38 mouse cellular contexts compared by ENCODE assay signal in the genomic region with DNA sequence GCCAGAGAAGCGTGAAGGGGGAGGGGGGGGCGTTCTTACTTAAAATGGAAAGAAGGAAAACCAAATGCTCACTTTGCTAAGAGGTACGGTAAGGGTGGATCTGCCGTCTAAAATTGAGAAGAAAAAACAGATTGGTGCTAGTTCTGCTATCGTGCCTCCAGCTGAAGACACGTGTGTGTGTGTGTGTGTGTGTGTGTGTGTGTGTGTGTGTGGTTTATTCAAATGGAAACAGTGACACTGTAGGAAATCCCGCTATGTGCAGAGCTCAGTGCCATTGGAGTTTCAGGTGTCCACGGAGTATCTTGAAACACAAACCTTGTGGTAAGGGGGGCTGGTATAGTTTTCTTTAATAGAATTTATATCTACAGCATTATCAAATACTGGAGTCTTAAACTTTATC. TPM values are rescaled to one million over a fixed set of nuclear protein-coding genes. Genes with fewer than 3 reads are reported as not detected.
"Had no signal": no experiment of that assay in that cellular context is flagged by ENCODE, and none has a peak within 500 bp of the region (broad histone marks: within the 10 kb centered on the region; RNA-seq: fewer than 3 reads in every experiment).

No protein-coding gene starts in this region.

- H3K27ac ChIP-seq: limb, embryonic 10.5 days; limb, embryonic 12.5 days; limb, embryonic 13.5 days; limb, embryonic 15.5 days; liver, embryonic 12.5 days; liver, embryonic 13.5 days; liver, embryonic 14.5 days; liver, embryonic 15.5 days; lung, embryonic 15.5 days; macrophage; midbrain, embryonic 10.5 days; midbrain, embryonic 12.5 days; midbrain, embryonic 13.5 days; midbrain, embryonic 15.5 days; neural tube, embryonic 12.5 days had no signal

- H3K4me1 ChIP-seq: limb, embryonic 10.5 days; limb, embryonic 12.5 days; limb, embryonic 13.5 days; limb, embryonic 15.5 days; liver, embryonic 12.5 days; liver, embryonic 13.5 days; liver, embryonic 15.5 days; lung, embryonic 15.5 days; midbrain, embryonic 10.5 days; midbrain, embryonic 12.5 days; midbrain, embryonic 13.5 days; midbrain, embryonic 15.5 days; neural tube, embryonic 12.5 days had no signal

- H3K9ac ChIP-seq: limb, embryonic 12.5 days; limb, embryonic 13.5 days; limb, embryonic 15.5 days; liver, embryonic 12.5 days; liver, embryonic 13.5 days; liver, embryonic 14.5 days; liver, embryonic 15.5 days; liver, postnatal 0 days; lung, embryonic 14.5 days; lung, embryonic 15.5 days; midbrain, embryonic 12.5 days; midbrain, embryonic 13.5 days; midbrain, embryonic 15.5 days; neural tube, embryonic 12.5 days had no signal

- H3K4me2 ChIP-seq: limb, embryonic 12.5 days; limb, embryonic 13.5 days; limb, embryonic 15.5 days; liver, embryonic 11.5 days; liver, embryonic 12.5 days; liver, embryonic 13.5 days; liver, embryonic 15.5 days; lung, embryonic 14.5 days; lung, embryonic 15.5 days; midbrain, embryonic 11.5 days; midbrain, embryonic 12.5 days; midbrain, embryonic 13.5 days; midbrain, embryonic 15.5 days; neural tube, embryonic 12.5 days had no signal

- H3K9me3 ChIP-seq: limb, embryonic 10.5 days; limb, embryonic 12.5 days; limb, embryonic 13.5 days; limb, embryonic 15.5 days; liver, embryonic 12.5 days; liver, embryonic 13.5 days; liver, embryonic 15.5 days; lung, embryonic 15.5 days; megakaryocyte, embryonic 14.5 days; midbrain, embryonic 10.5 days; midbrain, embryonic 12.5 days; midbrain, embryonic 13.5 days; midbrain, embryonic 15.5 days; neural tube, embryonic 12.5 days had no signal

- DNase-seq: left cerebral cortex, postnatal 4 days; liver; liver, embryonic 13.5 days; liver, postnatal 0 days; lung, adult 18-20 months; lung, adult 2 months; lung, embryonic 14.5 days; lung, postnatal 10 days; lung, postnatal 14 days; lung, postnatal 36 days; lung, postnatal 4 days; midbrain, embryonic 14.5 days had no signal

- H3K4me3 ChIP-seq: limb, embryonic 10.5 days; limb, embryonic 12.5 days; limb, embryonic 13.5 days; limb, embryonic 15.5 days; liver, embryonic 12.5 days; liver, embryonic 13.5 days; liver, embryonic 15.5 days; lung, embryonic 15.5 days; megakaryocyte, embryonic 14.5 days; midbrain, embryonic 10.5 days; midbrain, embryonic 12.5 days; midbrain, embryonic 13.5 days; midbrain, embryonic 15.5 days; myocyte; neural tube, embryonic 12.5 days had no signal

- H3K27me3 ChIP-seq: limb, embryonic 12.5 days; limb, embryonic 13.5 days; limb, embryonic 15.5 days; liver, embryonic 12.5 days; liver, embryonic 13.5 days; liver, embryonic 15.5 days; lung, embryonic 15.5 days; megakaryocyte, embryonic 14.5 days; midbrain, embryonic 12.5 days; midbrain, embryonic 13.5 days; midbrain, embryonic 15.5 days; neural tube, embryonic 12.5 days had no signal

RNA-seq across cellular contexts. Expression of gene D6Ertd527e, which starts 50.4 kb away (rescaled TPM):
- total RNA-seq: left cerebral cortex, postnatal 10 days; left cerebral cortex, postnatal 14 days; left cerebral cortex, postnatal 25 days; left cerebral cortex, postnatal 36 days; liver, adult 2 months; megakaryocyte progenitor cell, adult 5-6 weeks; megakaryocyte-erythroid progenitor cell, adult 5-6 weeks had no signal
- polyA plus RNA-seq: liver, adult 2 months; liver, embryonic 13.5 days; liver, embryonic 15.5 days; liver, embryonic 16.5 days; liver, postnatal 0 days; midbrain, embryonic 12.5 days; midbrain, embryonic 14.5 days; midbrain, embryonic 15.5 days had no signal
